Mouse (Mus musculus): ENCODE data around the gene Lrrc4.

The Lrrc4 gene

GRCm38 (mm10) chr6:28855442-28855841 is 23.9 kb upstream of the Lrrc4 start:
- no peak for DNase-seq (ENCODE audit: extremely low read depth, low read depth, low spot score)

GRCm38 (mm10) chr6:28854598-28854997 is 23.1 kb upstream of the Lrrc4 start:
- DNase-seq (ENCODE audit: extremely low read depth, low read depth, low spot score): no peak

GRCm38 (mm10) chr6:28853654-28854053 is 22.1 kb upstream of the Lrrc4 start:
- no peak for DNase-seq (ENCODE audit: extremely low read depth, low read depth, low spot score)

- DNase-seq (ENCODE audit: extremely low read depth, low read depth, low spot score): no peak
Observed at GRCm38 (mm10) chr6:28853164-28853563, 21.6 kb upstream of the Lrrc4 start.

- DNase-seq (ENCODE audit: extremely low read depth, low read depth, low spot score): no peak
Observed at GRCm38 (mm10) chr6:28852342-28852741, 20.8 kb upstream of the Lrrc4 start.

- peak; percentile 65 for DNase-seq (ENCODE audit: extremely low read depth, low read depth, low spot score)
Observed at GRCm38 (mm10) chr6:28850326-28850900, 18.9 kb upstream of the Lrrc4 start.

GRCm38 (mm10) chr6:28849317-28849716 is 17.8 kb upstream of the Lrrc4 start:
- no peak for DNase-seq (ENCODE audit: extremely low read depth, low read depth, low spot score)

- no peak for DNase-seq (ENCODE audit: extremely low read depth, low read depth, low spot score)
Observed at GRCm38 (mm10) chr6:28848891-28849290, 17.3 kb upstream of the Lrrc4 start.

- no peak for DNase-seq (ENCODE audit: extremely low read depth, low read depth, low spot score)
Observed at GRCm38 (mm10) chr6:28848285-28848794, 16.8 kb upstream of the Lrrc4 start.

- DNase-seq (ENCODE audit: extremely low read depth, low read depth, low spot score): no peak
Observed at GRCm38 (mm10) chr6:28847616-28848015, 16.1 kb upstream of the Lrrc4 start.

- DNase-seq (ENCODE audit: extremely low read depth, low read depth, low spot score): no peak
Observed at GRCm38 (mm10) chr6:28845610-28846009, 14.1 kb upstream of the Lrrc4 start.

- no peak for DNase-seq (ENCODE audit: extremely low read depth, low read depth, low spot score)
Observed at GRCm38 (mm10) chr6:28842375-28843276, 11.1 kb upstream of the Lrrc4 start.

GRCm38 (mm10) chr6:28841569-28841968 is 10.0 kb upstream of the Lrrc4 start:
- no peak for DNase-seq (ENCODE audit: extremely low read depth, low read depth, low spot score)

- DNase-seq (ENCODE audit: extremely low read depth, low read depth, low spot score): no peak
Observed at GRCm38 (mm10) chr6:28836600-28836999, 5.1 kb upstream of the Lrrc4 start.

GRCm38 (mm10) chr6:28834046-28834445 is 2.5 kb upstream of the Lrrc4 start:
- DNase-seq (ENCODE audit: extremely low read depth, low read depth, low spot score): no peak

GRCm38 (mm10) chr6:28833380-28833822 is 1.9 kb upstream of the Lrrc4 start:
- no peak for DNase-seq (ENCODE audit: extremely low read depth, low read depth, low spot score)

GRCm38 (mm10) chr6:28832751-28833291 is 1.3 kb upstream of the Lrrc4 start:
- DNase-seq (ENCODE audit: extremely low read depth, low read depth, low spot score): no peak

GRCm38 (mm10) chr6:28831854-28832750 is 555 bp upstream of the Lrrc4 start:
- DNase-seq (ENCODE audit: extremely low read depth, low read depth, low spot score): no peak

- DNase-seq (ENCODE audit: extremely low read depth, low read depth, low spot score): no peak
Observed at GRCm38 (mm10) chr6:28830306-28830705, 1.2 kb downstream of the Lrrc4 start.

GRCm38 (mm10) chr6:28828593-28828992 is 3.0 kb downstream of the Lrrc4 start:
- DNase-seq (ENCODE audit: extremely low read depth, low read depth, low spot score): no peak

- DNase-seq (ENCODE audit: extremely low read depth, low read depth, low spot score): no peak
Observed at GRCm38 (mm10) chr6:28827565-28827964, 4.0 kb downstream of the Lrrc4 start.
